Mouse (Mus musculus): ENCODE measurements around the gene Tex261. TPM values are rescaled to one million over a fixed set of nuclear protein-coding genes. Genes with fewer than 3 reads are reported as not detected.

Gene Tex261
- polyA plus RNA-seq (2012; rRNA removed) (77.4 and 108 TPM in 2 replicates), polyA plus RNA-seq (2014; fragmentation: Nextera tagmentation; extraction: Ambion mirVana) (90.2 and 90.4 TPM in 2 replicates)

DNA sequence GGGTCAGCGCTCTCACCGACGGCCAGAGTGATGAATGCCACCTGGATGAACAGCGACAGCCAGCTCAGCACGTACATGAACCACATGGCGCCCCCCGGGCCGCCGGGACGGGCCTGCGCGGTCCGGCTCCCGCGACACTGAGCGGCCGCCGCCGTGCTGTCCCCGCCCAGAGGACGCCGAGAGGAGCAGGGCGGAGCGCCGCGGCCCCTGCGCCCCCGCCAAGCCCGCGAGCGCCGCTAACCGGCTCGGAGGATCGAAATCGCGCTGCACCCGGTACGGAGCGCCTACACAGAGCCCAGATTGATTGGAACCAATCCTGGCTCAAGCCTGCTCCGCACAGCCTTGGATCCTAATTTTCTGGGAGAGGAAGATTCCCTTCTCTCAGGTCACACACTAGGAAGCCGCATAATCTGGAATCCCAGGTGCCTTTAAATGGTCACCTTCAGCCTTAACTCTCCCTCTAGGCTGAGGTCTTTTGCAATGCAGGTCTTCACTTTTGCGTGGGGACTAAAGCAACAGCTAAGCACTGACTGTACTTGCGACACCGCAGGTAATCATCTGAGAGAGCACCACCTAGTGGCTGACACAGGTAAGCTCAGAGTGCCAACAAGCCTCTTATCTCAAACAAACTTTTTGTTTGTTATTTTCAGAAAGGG is at the start of gene Tex261:
Gene Tex261, minus strand, starts transcription at position 176 of the 656 bp plus-strand sequence.
- WGBS: under 1% methylated on average over 38 of the region's 45 CpGs
- ATAC-seq (ENCODE audit: low FRiP score, low read depth) (peak; percentile 96), DNase-seq (ENCODE audit: low spot score) (peak; percentile 92)
- no peaks in the 10 kb centered on the region for H3K9me3 ChIP-seq (ENCODE audit: control insufficient read depth, low read length)
- peaks cover 13% of the 10 kb centered on the region for H3K4me1 ChIP-seq (ENCODE audit: control insufficient read depth, insufficient read depth, low read length)
- peak within 1 kb of the TSS; percentile 92 for H3K4me3 ChIP-seq (replicated peaks; ENCODE audit: low read length)
- peak within 1 kb of the TSS; percentile 88 for H3K4me2 ChIP-seq (replicated peaks; ENCODE audit: low read depth, low read length, severe bottlenecking)
- H3K27me3 ChIP-seq (ENCODE audit: control insufficient read depth, insufficient read depth, low read length): no peaks in the 10 kb centered on the region
- peak within 1 kb of the TSS; percentile 76 for H3K27ac ChIP-seq (replicated peaks; ENCODE audit: low read depth, low read length)
- peak within 1 kb of the TSS; percentile 93 for H3K9ac ChIP-seq (ENCODE audit: low read depth, low read length, severe bottlenecking)
- peaks cover 29% of the 10 kb centered on the region for H3K36me3 ChIP-seq (ENCODE audit: control insufficient read depth, insufficient read depth, low read length)
- TF ChIP-seq POLR2A (IDR thresholded peaks at IDR 0.05; ENCODE audit: borderline replicate concordance, extremely low read depth, insufficient read depth, insufficient read length): peak; percentile 95; the same call in 1 of the 2 replicates

DNA sequence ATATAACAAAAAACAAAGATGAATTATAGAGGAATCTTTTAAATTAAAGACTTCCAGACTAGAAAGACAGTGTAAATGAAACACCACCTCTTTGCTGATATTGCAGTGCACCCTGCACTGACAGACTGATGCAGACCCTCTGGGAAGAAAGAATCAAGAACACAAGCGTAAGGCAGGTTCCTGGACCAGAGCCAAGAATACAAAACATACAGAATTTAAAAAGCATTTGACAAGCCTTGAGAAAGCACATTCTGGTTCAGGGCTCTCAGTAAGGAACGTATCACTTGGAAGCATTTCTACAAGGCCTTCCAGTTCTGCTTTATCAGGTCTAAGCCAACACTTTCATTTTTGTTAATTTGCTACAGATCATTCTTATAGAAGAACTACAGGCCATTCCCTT is 46.2 kb upstream of the Tex261 start:
- TF ChIP-seq POLR2A (IDR thresholded peaks at IDR 0.05; ENCODE audit: borderline replicate concordance, extremely low read depth, insufficient read depth, insufficient read length): no peak
- H3K9ac ChIP-seq (ENCODE audit: low read depth, low read length, severe bottlenecking): no peak overlapping the region

DNA sequence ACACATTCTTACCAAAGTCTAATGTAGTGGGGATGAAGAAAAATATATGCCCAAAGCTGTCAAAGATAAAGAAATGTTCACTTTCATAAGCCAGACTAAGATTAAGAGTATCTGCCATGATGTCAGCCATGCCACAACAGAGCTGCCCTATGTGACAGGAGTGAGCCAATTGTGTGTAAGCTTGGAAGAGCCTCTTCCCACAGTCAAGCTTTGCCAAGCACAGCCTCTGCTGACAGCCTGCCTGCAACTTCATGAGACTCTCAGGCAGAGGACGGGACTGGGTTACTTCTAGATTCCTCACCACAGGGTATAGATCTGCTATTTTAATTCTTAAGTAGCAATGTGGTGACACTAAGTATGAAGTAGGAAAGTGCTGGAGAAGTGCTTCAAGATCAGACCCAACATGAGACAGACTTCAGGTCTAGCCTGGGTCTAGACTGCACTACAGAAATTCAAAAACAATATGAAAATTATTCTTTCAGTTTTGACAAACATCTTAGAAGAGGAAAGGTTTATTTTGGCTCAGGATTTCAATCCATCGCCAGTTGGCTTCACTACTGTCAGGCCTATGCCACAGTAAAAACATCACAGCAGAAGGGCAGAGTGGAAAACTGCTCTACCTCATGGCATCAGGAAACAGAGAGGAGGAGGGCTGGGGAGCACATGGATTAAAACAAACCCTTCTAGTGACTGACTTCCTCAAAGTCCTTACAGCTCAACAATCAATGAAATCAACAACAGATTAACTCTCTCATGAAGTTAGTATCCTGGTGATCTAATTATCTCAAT is 45.3 kb upstream of the Tex261 start:
- Histone ChIP-seq H3K27ac (replicated peaks; ENCODE audit: low read depth, low read length) (no peak overlapping the region), H3K4me3 (replicated peaks; ENCODE audit: low read length) (no peak overlapping the region), H3K4me2 (replicated peaks; ENCODE audit: low read depth, low read length, severe bottlenecking) (no peak overlapping the region), H3K36me3 (ENCODE audit: control insufficient read depth, insufficient read depth, low read length) (no peaks in the 10 kb centered on the region; the same call in 1 of the 2 replicates), H3K9ac (ENCODE audit: low read depth, low read length, severe bottlenecking) (no peak overlapping the region), H3K4me1 (ENCODE audit: control insufficient read depth, insufficient read depth, low read length) (no peaks in the 10 kb centered on the region), H3K27me3 (ENCODE audit: control insufficient read depth, insufficient read depth, low read length) (no peaks in the 10 kb centered on the region), H3K9me3 (ENCODE audit: control insufficient read depth, low read length) (0 out of 2 replicates have a peak, but pooled peaks cover 4% of the 10 kb centered on the region)
- DNase-seq (ENCODE audit: low spot score) (no peak), ATAC-seq (ENCODE audit: low FRiP score, low read depth) (no peak)
- WGBS: 77% methylated on average over 2 of the region's 2 CpGs
- no peak for TF ChIP-seq POLR2A (IDR thresholded peaks at IDR 0.05; ENCODE audit: borderline replicate concordance, extremely low read depth, insufficient read depth, insufficient read length)

More for the DNA sequence above, 46.2 kb upstream of the Tex261 start:
- DNase-seq (ENCODE audit: low spot score) (no peak), ATAC-seq (ENCODE audit: low FRiP score, low read depth) (no peak)
- 38% methylated on average over 2 of the region's 2 CpGs for whole genome bisulfite sequencing
- no peak overlapping the region for H3K4me2 ChIP-seq (replicated peaks; ENCODE audit: low read depth, low read length, severe bottlenecking)
- 0 out of 2 replicates have a peak, but pooled peaks cover 4% of the 10 kb centered on the region for H3K9me3 ChIP-seq (ENCODE audit: control insufficient read depth, low read length)
- no peaks in the 10 kb centered on the region; the same call in 1 of the 2 replicates for H3K36me3 ChIP-seq (ENCODE audit: control insufficient read depth, insufficient read depth, low read length)
- H3K4me1 ChIP-seq (ENCODE audit: control insufficient read depth, insufficient read depth, low read length): no peaks in the 10 kb centered on the region
- no peaks in the 10 kb centered on the region for H3K27me3 ChIP-seq (ENCODE audit: control insufficient read depth, insufficient read depth, low read length)
- no peak overlapping the region for H3K27ac ChIP-seq (replicated peaks; ENCODE audit: low read depth, low read length)
- no peak overlapping the region for H3K4me3 ChIP-seq (replicated peaks; ENCODE audit: low read length)

DNA sequence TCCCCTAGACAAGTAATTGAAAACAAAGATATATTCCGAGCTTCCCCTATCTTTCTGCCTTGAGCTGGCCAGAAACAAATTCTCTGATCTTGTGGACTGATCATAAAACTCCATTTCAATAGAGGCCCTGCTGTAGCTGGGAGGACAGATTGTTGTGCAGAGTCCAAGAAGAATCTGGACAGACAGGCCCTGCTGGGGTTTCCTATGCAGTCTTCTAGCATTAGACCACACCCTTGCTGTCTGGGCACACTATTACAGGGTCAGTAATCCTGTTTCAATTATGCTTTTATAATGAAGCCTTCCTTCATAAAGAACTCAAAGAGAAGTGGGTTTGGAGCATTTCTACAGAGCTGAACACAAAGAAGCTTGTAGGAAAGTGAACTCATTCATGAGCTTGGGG is 43.4 kb upstream of the Tex261 start:
- no peaks in the 10 kb centered on the region for H3K27me3 ChIP-seq (ENCODE audit: control insufficient read depth, insufficient read depth, low read length)
- H3K4me2 ChIP-seq (replicated peaks; ENCODE audit: low read depth, low read length, severe bottlenecking): no peak overlapping the region
- H3K27ac ChIP-seq (replicated peaks; ENCODE audit: low read depth, low read length): no peak overlapping the region
- no peaks in the 10 kb centered on the region for H3K4me1 ChIP-seq (ENCODE audit: control insufficient read depth, insufficient read depth, low read length)
- H3K9me3 ChIP-seq (ENCODE audit: control insufficient read depth, low read length): 0 out of 2 replicates have a peak, but pooled peaks cover 4% of the 10 kb centered on the region
- no peak overlapping the region for H3K4me3 ChIP-seq (replicated peaks; ENCODE audit: low read length)
- TF ChIP-seq POLR2A (IDR thresholded peaks at IDR 0.05; ENCODE audit: borderline replicate concordance, extremely low read depth, insufficient read depth, insufficient read length): no peak
- WGBS: 81% methylated on average over 1 of the region's 1 CpGs
- H3K36me3 ChIP-seq (ENCODE audit: control insufficient read depth, insufficient read depth, low read length): peaks cover 4% of the 10 kb centered on the region
- no peak for ATAC-seq (ENCODE audit: low FRiP score, low read depth)
- H3K9ac ChIP-seq (ENCODE audit: low read depth, low read length, severe bottlenecking): no peak overlapping the region
- no peak for DNase-seq (ENCODE audit: low spot score)

DNA sequence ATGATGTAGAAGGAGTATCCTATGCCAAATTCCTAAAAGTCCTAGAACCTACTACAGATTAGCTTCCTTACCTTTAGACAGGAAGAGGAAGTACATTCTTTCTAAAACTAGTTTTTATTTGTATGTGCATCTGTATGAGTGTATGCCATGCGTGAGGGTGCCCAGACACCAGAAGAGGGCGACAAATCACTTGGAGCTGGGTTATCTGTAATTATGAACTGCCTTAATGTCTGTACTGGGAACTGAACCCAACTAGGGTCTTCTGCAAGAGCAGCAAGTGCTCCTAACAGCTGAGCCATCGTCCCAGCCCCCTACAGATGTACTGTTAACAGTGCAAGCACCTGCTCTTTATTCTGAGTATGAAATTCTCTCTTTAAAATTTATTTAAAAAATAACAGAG is 40.2 kb upstream of the Tex261 start:
- Histone ChIP-seq H3K4me3 (replicated peaks; ENCODE audit: low read length) (no peak overlapping the region), H3K36me3 (ENCODE audit: control insufficient read depth, insufficient read depth, low read length) (peaks cover 30% of the 10 kb centered on the region), H3K27ac (replicated peaks; ENCODE audit: low read depth, low read length) (no peak overlapping the region), H3K9me3 (ENCODE audit: control insufficient read depth, low read length) (0 out of 2 replicates have a peak, but pooled peaks cover 4% of the 10 kb centered on the region), H3K4me1 (ENCODE audit: control insufficient read depth, insufficient read depth, low read length) (no peaks in the 10 kb centered on the region), H3K4me2 (replicated peaks; ENCODE audit: low read depth, low read length, severe bottlenecking) (no peak overlapping the region), H3K9ac (ENCODE audit: low read depth, low read length, severe bottlenecking) (no peak overlapping the region), H3K27me3 (ENCODE audit: control insufficient read depth, insufficient read depth, low read length) (no peaks in the 10 kb centered on the region)
- no peak for ATAC-seq (ENCODE audit: low FRiP score, low read depth)
- 92% methylated on average over 3 of the region's 3 CpGs for WGBS
- no peak for DNase-seq (ENCODE audit: low spot score)
- TF ChIP-seq POLR2A (IDR thresholded peaks at IDR 0.05; ENCODE audit: borderline replicate concordance, extremely low read depth, insufficient read depth, insufficient read length): no peak
